Mouse (Mus musculus) hindbrain, postnatal 0 days (tissue): ENCODE results near the gene Cbx5. TPM values are rescaled to one million over a fixed set of nuclear protein-coding genes. Genes with fewer than 3 reads are reported as not detected.
A peak's percentile ranks its signal among the peaks of the same experiment; 100 is the strongest.

Source experiments
- ATAC-seq: fragments of 200-750 bp; cut with Nextera tagmentation; 2 replicates; pipeline ENCODE4 v1.8.0; 2017; ENCODE audit warnings: mild to moderate bottlenecking, moderate TSS enrichment, moderate library complexity
- DNase-seq: peaks from one replicate; pipeline ENCODE4 v3.0.0-alpha.2; 2015; ENCODE audit warnings: low spot score
- H3K27ac ChIP-seq: fragments of 300-500 bp; sonication (generic); 2 replicates; pipeline ENCODE4 v1.5.1; 2014; ENCODE audit warnings: mild to moderate bottlenecking
- H3K27me3 ChIP-seq: fragments of 300-500 bp; sonication (generic); 2 replicates; pipeline ENCODE4 v1.6.1; 2014; ENCODE audit warnings: low read length, mixed read lengths; ENCODE audit not compliant: insufficient read depth
- H3K36me3 ChIP-seq: fragments of 300-500 bp; sonication (generic); 2 replicates; pipeline ENCODE4 v1.6.1; 2014; ENCODE audit warnings: low read length, mixed read lengths; ENCODE audit not compliant: insufficient read depth
- H3K4me1 ChIP-seq: fragments of 300-500 bp; sonication (generic); 2 replicates; pipeline ENCODE4 v1.6.1; 2014; ENCODE audit warnings: antibody characterized with exemption, low read length, mixed read lengths; ENCODE audit not compliant: insufficient read depth
- H3K4me2 ChIP-seq: fragments of 300-500 bp; sonication (generic); 2 replicates; pipeline ENCODE4 v1.6.1; 2014; ENCODE audit warnings: low read depth, mild to moderate bottlenecking, low read length, moderate library complexity, mixed read lengths
- H3K4me3 ChIP-seq: fragments of 300-500 bp; sonication (generic); 2 replicates; pipeline ENCODE4 v1.5.1; 2014; ENCODE audit warnings: low read length
- H3K9ac ChIP-seq: fragments of 300-500 bp; sonication (generic); replicated peaks from 2 replicates; pipeline ENCODE4 v1.6.1; 2014; ENCODE audit warnings: mild to moderate bottlenecking, low read length, moderate library complexity, mixed read lengths
- H3K9me3 ChIP-seq: fragments of 300-500 bp; sonication (generic); 2 replicates; pipeline ENCODE4 v1.6.1; 2016; ENCODE audit warnings: low read length, mixed read lengths
- CTCF ChIP-seq: IDR thresholded peaks from 2 replicates; pipeline ENCODE4 v1.5.1; 2016; ENCODE audit warnings: antibody characterized with exemption, control low read depth, low read depth
- WGBS: fragments of 180-500 bp; shearing (Covaris S2); extraction: QIAGEN DNeasy Blood & Tissue Kit; methylation state at CpG from one replicate; pipeline ENCODE4 v1.1.7; 2014; 5-methylcytosine and 5-hydroxymethylcytosine counted together
- polyA plus RNA-seq: library from polyadenylated mRNA; unstranded; fragments of >200 nt; fragmentation: Nextera tagmentation; extraction: Ambion mirVana; gene quantifications from 2 replicates; pipeline ENCODE4 v1.2.1, GENCODE M21; 2015
- total RNA-seq: library from RNA; depleted of rRNA; stranded (reverse); fragments of >200 nt; gene quantifications from 2 replicates; pipeline ENCODE4 v1.2.3, GENCODE M21; 2014

Gene Cbx5
- total and polyA plus RNA-seq, 2 experiments from 2014 or later: 98.1 to 134 TPM

GRCm38 (mm10) chr15:103177611-103178041 lies 62.0 kb downstream of the Cbx5 start:
- Histone ChIP-seq H3K4me1 (0 out of 2 replicates have a peak, but pooled peaks cover 3% of the 10 kb centered on the region), H3K36me3 (no peaks in the 10 kb centered on the region), H3K9me3 (no peaks in the 10 kb centered on the region), H3K9ac (no peak overlapping the region), H3K4me2 (no peak overlapping the region), H3K4me3 (no peak overlapping the region), H3K27me3 (peaks cover 49% of the 10 kb centered on the region), H3K27ac (no peak overlapping the region)
- no peak for TF ChIP-seq CTCF
- DNase-seq (no peak), ATAC-seq (no peak)
- 10% methylated on average over 12 of the region's 12 CpGs for WGBS

GRCm38 (mm10) chr15:103176874-103177421 lies 62.7 kb downstream of the Cbx5 start:
- Histone ChIP-seq H3K4me2 (no peak overlapping the region), H3K27me3 (peaks cover 55% of the 10 kb centered on the region), H3K27ac (no peak overlapping the region), H3K9me3 (no peaks in the 10 kb centered on the region), H3K36me3 (no peaks in the 10 kb centered on the region), H3K4me3 (no peak overlapping the region), H3K4me1 (0 out of 2 replicates have a peak, but pooled peaks cover 3% of the 10 kb centered on the region), H3K9ac (0 out of 2 replicates have a peak overlapping the region, but pooled peaks have one; percentile 3)
- peak; percentile 99 for TF ChIP-seq CTCF
- ATAC-seq (peak; percentile 65), DNase-seq (peak; percentile 90)
- WGBS: 1% methylated on average over 18 of the region's 18 CpGs

- DNase-seq: no peak
- H3K36me3 ChIP-seq: no peaks in the 10 kb centered on the region
- H3K4me3 ChIP-seq: no peak overlapping the region
- peaks cover 64% of the 10 kb centered on the region for H3K27me3 ChIP-seq
- H3K9me3 ChIP-seq: no peaks in the 10 kb centered on the region
- ATAC-seq: no peak
- 0 out of 2 replicates have a peak, but pooled peaks cover 3% of the 10 kb centered on the region for H3K4me1 ChIP-seq
- TF ChIP-seq CTCF: no peak
- H3K27ac ChIP-seq: no peak overlapping the region
- no peak overlapping the region for H3K4me2 ChIP-seq
- H3K9ac ChIP-seq: no peak overlapping the region
- 64% methylated on average over 5 of the region's 5 CpGs for WGBS
Measured at GRCm38 (mm10) chr15:103173251-103173650, 66.4 kb downstream of the Cbx5 start.

GRCm38 (mm10) chr15:103172537-103172936 lies 67.1 kb downstream of the Cbx5 start:
- no peaks in the 10 kb centered on the region for H3K36me3 ChIP-seq
- no peak overlapping the region for H3K9ac ChIP-seq
- 6% methylated on average over 10 of the region's 10 CpGs for WGBS
- H3K27me3 ChIP-seq: peaks cover 64% of the 10 kb centered on the region
- H3K9me3 ChIP-seq: no peaks in the 10 kb centered on the region
- no peak for ATAC-seq
- TF ChIP-seq CTCF: peak; percentile 88
- no peak overlapping the region for H3K27ac ChIP-seq
- peak; percentile 83 for DNase-seq
- no peak overlapping the region for H3K4me2 ChIP-seq
- H3K4me1 ChIP-seq: 0 out of 2 replicates have a peak, but pooled peaks cover 3% of the 10 kb centered on the region
- H3K4me3 ChIP-seq: no peak overlapping the region

- Histone ChIP-seq H3K4me2 (no peak overlapping the region), H3K4me1 (no peaks in the 10 kb centered on the region), H3K27me3 (peaks cover 57% of the 10 kb centered on the region), H3K4me3 (no peak overlapping the region), H3K9me3 (no peaks in the 10 kb centered on the region), H3K36me3 (no peaks in the 10 kb centered on the region), H3K9ac (no peak overlapping the region), H3K27ac (no peak overlapping the region)
- no peak for TF ChIP-seq CTCF
- DNase-seq (no peak), ATAC-seq (no peak)
- 25% methylated on average over 8 of the region's 8 CpGs for WGBS
Measured at GRCm38 (mm10) chr15:103171276-103171675, 68.3 kb downstream of the Cbx5 start.

GRCm38 (mm10) chr15:103170316-103170679 lies 69.3 kb downstream of the Cbx5 start:
- H3K27ac ChIP-seq: no peak overlapping the region
- peak overlapping the region; percentile 47; the same call in 1 of the 2 replicates for H3K4me3 ChIP-seq
- ATAC-seq: no peak
- no peaks in the 10 kb centered on the region for H3K4me1 ChIP-seq
- H3K4me2 ChIP-seq: peak overlapping the region; percentile 92
- no peak for DNase-seq
- TF ChIP-seq CTCF: no peak
- H3K36me3 ChIP-seq: no peaks in the 10 kb centered on the region
- no peaks in the 10 kb centered on the region for H3K9me3 ChIP-seq
- 0 out of 2 replicates have a peak overlapping the region, but pooled peaks have one; percentile 2 for H3K9ac ChIP-seq
- H3K27me3 ChIP-seq: peaks cover 48% of the 10 kb centered on the region
- WGBS: 3% methylated on average over 12 of the region's 16 CpGs
